Mouse (Mus musculus) embryonic facial prominence, embryonic 12.5 days (tissue): ENCODE data around the gene Tnfaip8l1. TPM values are rescaled to one million over a fixed set of nuclear protein-coding genes. Genes with fewer than 3 reads are reported as not detected.
A peak's percentile ranks its signal among the peaks of the same experiment; 100 is the strongest.

Source experiments
- ATAC-seq: fragments of 200-750 bp; cut with Nextera tagmentation; 2 replicates; pipeline ENCODE4 v1.8.0; 2017; ENCODE audit not compliant: insufficient number of reproducible peaks, insufficient read depth, low FRiP score, low TSS enrichment
- H3K27ac ChIP-seq: fragments of 300-500 bp; sonication (generic); 2 replicates; pipeline ENCODE4 v1.5.1; 2016; ENCODE audit warnings: mild to moderate bottlenecking
- H3K27me3 ChIP-seq: fragments of 300-500 bp; sonication (generic); 2 replicates; pipeline ENCODE4 v1.6.1; 2016; ENCODE audit warnings: mild to moderate bottlenecking, moderate library complexity
- H3K36me3 ChIP-seq: fragments of 300-500 bp; sonication (generic); 2 replicates; pipeline ENCODE4 v1.6.1; 2016; ENCODE audit warnings: mild to moderate bottlenecking
- H3K4me1 ChIP-seq: fragments of 300-500 bp; sonication (generic); 2 replicates; pipeline ENCODE4 v1.6.1; 2016
- H3K4me2 ChIP-seq: fragments of 300-500 bp; sonication (generic); replicated peaks from 2 replicates; pipeline ENCODE4 v1.6.1; 2016; ENCODE audit warnings: mild to moderate bottlenecking, moderate library complexity
- H3K4me3 ChIP-seq: fragments of 300-500 bp; sonication (generic); 2 replicates; pipeline ENCODE4 v1.5.1; 2016; ENCODE audit warnings: mild to moderate bottlenecking
- H3K9ac ChIP-seq: fragments of 300-500 bp; sonication (generic); 2 replicates; pipeline ENCODE4 v1.6.1; 2016; ENCODE audit warnings: mild to moderate bottlenecking, moderate library complexity
- H3K9me3 ChIP-seq: fragments of 300-500 bp; sonication (generic); 2 replicates; pipeline ENCODE4 v1.6.1; 2016; ENCODE audit warnings: mild to moderate bottlenecking, moderate library complexity
- WGBS: fragments of 180-500 bp; shearing (Covaris S2); methylation state at CpG from one replicate; pipeline ENCODE4 v1.1.7; 2016; 5-methylcytosine and 5-hydroxymethylcytosine counted together
- polyA plus RNA-seq: library from polyadenylated mRNA; unstranded; fragments of >200 nt; fragmentation: Nextera tagmentation; extraction: Ambion mirVana; gene quantifications from 2 replicates; pipeline ENCODE4 v1.2.1, GENCODE M21; 2016

Gene Tnfaip8l1
- polyA plus RNA-seq, 1 experiment from 2014 or later: 13.0 TPM

DNA sequence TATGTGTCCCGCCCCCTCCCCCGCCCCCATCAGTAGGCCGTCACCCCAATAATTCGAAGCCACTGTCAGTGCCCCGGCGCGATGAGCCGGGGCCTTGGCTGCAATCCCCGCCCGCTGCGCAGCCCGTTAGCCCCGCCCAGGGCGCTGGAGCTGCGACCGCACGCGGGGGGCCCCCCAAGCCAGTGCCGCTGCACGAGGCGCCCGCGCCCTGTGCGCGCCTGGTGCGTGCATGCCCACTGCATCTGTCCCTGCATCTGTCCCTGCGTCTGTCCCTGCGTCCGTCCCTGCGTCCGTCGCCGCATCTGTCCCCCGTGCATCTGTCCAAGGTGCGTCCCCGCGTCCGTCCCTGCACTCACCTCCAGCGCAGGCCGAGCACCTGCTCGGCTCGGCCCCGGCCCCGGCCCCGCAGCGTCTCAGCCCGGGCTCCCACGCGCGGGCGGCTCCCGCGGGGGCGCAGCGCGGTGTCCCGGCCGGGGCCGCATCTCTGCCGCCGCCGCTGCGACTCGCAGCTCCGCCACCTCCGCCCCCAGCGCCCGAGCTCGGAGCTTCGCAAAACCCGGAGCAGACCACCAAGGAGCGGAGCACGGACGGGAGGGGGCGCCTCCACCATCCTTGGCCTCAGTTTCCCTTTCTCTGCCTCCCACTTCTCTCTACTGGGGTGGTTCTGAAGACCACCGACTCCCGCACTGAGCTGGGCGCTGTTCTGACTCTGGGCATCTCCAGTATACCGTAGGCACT, 22.2 kb upstream of the Tnfaip8l1 start, which contains the start of gene Sema6b:
Gene Sema6b (minus strand): TSS at position 486 of the 738 bp plus-strand sequence.
- no peaks in the 10 kb centered on the region for H3K36me3 ChIP-seq
- WGBS: 2% methylated on average over 74 of the region's 79 CpGs
- H3K9ac ChIP-seq: peak within 1 kb of the TSS; percentile 61
- H3K9me3 ChIP-seq: no peaks in the 10 kb centered on the region
- ATAC-seq: no peak
- peak within 1 kb of the TSS; percentile 76 for H3K4me3 ChIP-seq
- no peak within 1 kb of the TSS for H3K27ac ChIP-seq
- H3K27me3 ChIP-seq: peaks cover 82% of the 10 kb centered on the region
- peaks cover 38% of the 10 kb centered on the region for H3K4me1 ChIP-seq
- H3K4me2 ChIP-seq: peak within 1 kb of the TSS; percentile 97

DNA sequence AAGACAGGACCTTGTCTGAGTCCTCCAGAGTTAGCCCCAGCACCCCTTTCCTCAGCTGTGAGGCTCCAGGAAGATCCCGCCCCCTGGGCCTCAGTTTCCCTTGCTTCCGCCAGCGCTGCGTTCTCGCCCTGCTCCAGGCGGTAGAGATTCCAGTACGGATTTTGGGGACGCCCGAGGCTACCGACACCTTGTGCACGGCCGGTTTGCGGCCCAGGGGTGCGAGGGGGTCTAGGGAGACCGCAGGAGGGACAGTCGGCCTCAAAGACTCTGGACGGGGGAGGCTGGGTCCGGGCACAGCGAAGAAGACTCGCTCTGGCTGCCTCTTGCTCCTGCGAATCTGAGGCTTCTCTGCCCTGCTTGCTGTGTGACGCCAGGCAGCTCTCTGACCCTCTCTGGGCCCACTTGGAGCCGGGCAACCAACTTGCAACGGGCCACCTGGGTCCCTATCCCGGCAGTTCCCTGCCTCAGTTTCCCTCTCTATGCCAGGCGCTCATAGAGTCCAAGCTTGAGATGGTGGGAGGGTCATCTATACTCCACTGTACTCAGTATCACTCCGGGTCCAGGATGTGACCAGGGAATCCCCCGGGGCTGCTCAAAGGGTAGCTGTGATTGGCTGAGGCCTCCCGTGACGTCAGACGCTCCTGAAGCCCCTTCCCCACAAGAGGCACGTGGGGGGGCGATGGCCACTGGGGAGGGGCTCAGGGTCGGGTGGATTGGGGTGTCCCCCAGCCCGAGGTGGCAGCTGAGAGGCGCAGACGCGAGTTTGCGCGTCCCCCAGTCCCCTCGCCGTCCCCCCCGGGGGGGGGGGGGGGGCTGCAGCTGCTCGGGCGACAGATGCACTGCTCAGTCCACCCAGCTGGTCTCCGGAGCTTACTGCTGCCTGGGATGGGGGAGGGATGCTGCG, 20.3 kb upstream of the Tnfaip8l1 start:
- Histone ChIP-seq H3K4me2 (peak overlapping the region; percentile 69), H3K9me3 (no peaks in the 10 kb centered on the region), H3K9ac (peak overlapping the region; percentile 47; the same call in 1 of the 2 replicates), H3K4me3 (peak overlapping the region; percentile 35), H3K4me1 (peaks cover 28% of the 10 kb centered on the region), H3K36me3 (no peaks in the 10 kb centered on the region), H3K27me3 (peaks cover 95% of the 10 kb centered on the region), H3K27ac (no peak overlapping the region)
- WGBS: under 1% methylated on average over 39 of the region's 47 CpGs
- peak; percentile 12; the same call in 1 of the 2 replicates for ATAC-seq

GRCm38 (mm10) chr17:56144546-56144945, 17.7 kb upstream of the Tnfaip8l1 start:
- peaks cover 24% of the 10 kb centered on the region for H3K4me1 ChIP-seq
- H3K9me3 ChIP-seq: no peaks in the 10 kb centered on the region
- no peaks in the 10 kb centered on the region for H3K36me3 ChIP-seq
- no peak overlapping the region for H3K9ac ChIP-seq
- no peak overlapping the region for H3K4me3 ChIP-seq
- ATAC-seq: no peak
- WGBS: 75% methylated on average over 9 of the region's 9 CpGs
- no peak overlapping the region for H3K4me2 ChIP-seq
- no peak overlapping the region for H3K27ac ChIP-seq
- H3K27me3 ChIP-seq: peaks cover 97% of the 10 kb centered on the region

DNA sequence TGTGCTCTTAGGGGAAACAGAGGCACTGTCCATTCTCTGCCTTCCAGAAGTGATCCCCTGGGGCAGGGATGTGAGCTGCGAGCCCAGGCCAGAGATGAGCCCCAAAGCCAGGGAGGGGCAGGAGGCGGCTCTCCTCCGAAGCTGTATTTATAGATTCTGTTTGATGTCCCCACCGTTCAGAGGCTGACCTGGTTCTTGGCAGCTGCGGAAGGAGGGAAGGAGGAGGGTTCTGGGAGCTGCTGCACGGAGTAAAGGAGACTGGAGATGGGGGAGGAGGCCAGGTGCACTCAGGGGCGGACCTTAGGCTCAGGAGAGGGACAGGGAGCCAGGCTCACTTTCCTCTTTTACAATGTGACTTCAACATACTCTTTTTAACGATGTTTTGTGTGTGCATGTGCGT, 16.1 kb upstream of the Tnfaip8l1 start:
- 20% methylated on average over 9 of the region's 9 CpGs for WGBS
- H3K4me2 ChIP-seq: no peak overlapping the region
- H3K27me3 ChIP-seq: peaks cover 97% of the 10 kb centered on the region
- H3K9me3 ChIP-seq: no peaks in the 10 kb centered on the region
- no peaks in the 10 kb centered on the region for H3K36me3 ChIP-seq
- H3K27ac ChIP-seq: no peak overlapping the region
- H3K4me3 ChIP-seq: no peak overlapping the region
- ATAC-seq: no peak
- H3K4me1 ChIP-seq: peaks cover 21% of the 10 kb centered on the region
- H3K9ac ChIP-seq: no peak overlapping the region

DNA sequence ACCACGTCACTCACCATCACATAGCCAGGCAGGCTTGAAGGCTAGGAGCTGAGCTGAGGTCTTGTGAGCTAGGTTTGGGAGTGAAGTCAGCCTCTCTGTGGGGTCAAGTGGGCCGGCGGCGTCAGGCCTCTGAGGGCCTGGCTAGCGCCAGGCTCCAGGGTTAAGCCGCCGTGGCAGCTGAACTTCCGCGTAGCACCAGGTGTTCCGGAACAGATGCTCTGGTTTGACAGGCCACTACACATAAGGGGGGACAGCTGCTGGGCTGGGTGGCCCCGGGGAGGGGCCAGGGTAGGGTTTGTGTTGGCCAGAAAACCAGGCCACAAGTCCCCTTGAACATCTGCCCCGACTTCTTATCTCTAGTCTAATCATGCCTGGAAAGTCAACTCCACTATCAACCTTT, 14.9 kb upstream of the Tnfaip8l1 start:
- Histone ChIP-seq H3K4me2 (no peak overlapping the region), H3K4me3 (no peak overlapping the region), H3K27ac (no peak overlapping the region), H3K4me1 (peaks cover 8% of the 10 kb centered on the region; the same call in 1 of the 2 replicates), H3K9ac (no peak overlapping the region), H3K9me3 (no peaks in the 10 kb centered on the region), H3K36me3 (no peaks in the 10 kb centered on the region), H3K27me3 (peaks cover 90% of the 10 kb centered on the region)
- ATAC-seq: no peak
- WGBS: 55% methylated on average over 12 of the region's 12 CpGs

DNA sequence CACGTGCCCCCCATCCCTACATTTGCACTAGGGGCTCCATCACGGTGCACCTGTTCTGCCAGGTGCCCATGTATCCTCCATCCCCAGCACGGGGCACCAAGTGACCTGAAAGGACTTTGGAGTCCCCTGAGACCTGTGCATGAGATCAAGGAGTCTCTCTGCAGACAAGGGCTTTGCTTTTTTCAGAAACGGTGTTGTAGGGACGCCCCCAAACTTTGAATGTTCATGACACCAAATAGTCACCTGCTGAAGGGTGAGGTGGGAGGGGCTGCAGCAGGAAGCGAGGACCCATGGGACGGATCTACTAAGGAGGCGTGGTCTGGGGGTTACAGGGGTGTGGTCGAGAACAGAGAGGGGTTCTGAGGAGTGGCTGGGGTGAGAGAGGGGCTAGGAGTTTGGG, 14.0 kb upstream of the Tnfaip8l1 start:
- ATAC-seq: no peak
- WGBS: 18% methylated on average over 9 of the region's 9 CpGs
- H3K4me2 ChIP-seq: peak overlapping the region; percentile 40
- H3K27ac ChIP-seq: no peak overlapping the region
- H3K4me1 ChIP-seq: peaks cover 5% of the 10 kb centered on the region; the same call in 1 of the 2 replicates
- no peak overlapping the region for H3K4me3 ChIP-seq
- peaks cover 82% of the 10 kb centered on the region for H3K27me3 ChIP-seq
- no peaks in the 10 kb centered on the region for H3K36me3 ChIP-seq
- no peak overlapping the region for H3K9ac ChIP-seq
- H3K9me3 ChIP-seq: no peaks in the 10 kb centered on the region

- H3K4me2 ChIP-seq: peak overlapping the region; percentile 40
- H3K9me3 ChIP-seq: no peaks in the 10 kb centered on the region
- ATAC-seq: no peak
- H3K4me1 ChIP-seq: peaks cover 10% of the 10 kb centered on the region; the same call in 1 of the 2 replicates
- WGBS: 2% methylated on average over 30 of the region's 30 CpGs
- H3K36me3 ChIP-seq: no peaks in the 10 kb centered on the region
- H3K9ac ChIP-seq: no peak overlapping the region
- 0 out of 2 replicates have a peak overlapping the region, but pooled peaks have one; percentile 14 for H3K4me3 ChIP-seq
- H3K27me3 ChIP-seq: peaks cover 75% of the 10 kb centered on the region
- H3K27ac ChIP-seq: no peak overlapping the region
These were observed 13.3 kb upstream of the Tnfaip8l1 start for GRCm38 (mm10) chr17:56148790-56149618.

DNA sequence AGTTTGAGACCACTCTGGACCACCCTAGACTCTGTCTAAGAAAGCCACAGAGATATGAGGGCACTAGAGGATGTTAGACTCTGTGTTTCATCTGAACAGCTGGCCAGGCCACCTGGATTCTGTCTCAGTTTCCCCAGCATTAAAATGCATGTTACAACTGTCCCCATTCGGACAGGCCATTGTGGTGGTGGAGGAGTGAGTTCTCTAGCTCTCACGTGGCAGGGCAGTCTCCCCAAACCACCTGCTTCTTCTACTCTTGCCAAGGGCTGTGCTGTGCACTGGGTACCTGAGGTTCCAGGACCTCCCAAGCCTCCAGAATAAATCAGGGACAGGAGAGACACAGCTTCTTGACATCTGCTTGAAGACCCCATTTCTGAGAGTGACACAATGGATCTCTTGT, 12.4 kb upstream of the Tnfaip8l1 start:
- no peak overlapping the region for H3K4me3 ChIP-seq
- H3K27me3 ChIP-seq: peaks cover 66% of the 10 kb centered on the region
- no peak overlapping the region for H3K9ac ChIP-seq
- 50% methylated on average over 2 of the region's 2 CpGs for WGBS
- ATAC-seq: no peak
- no peak overlapping the region for H3K27ac ChIP-seq
- no peaks in the 10 kb centered on the region for H3K9me3 ChIP-seq
- no peak overlapping the region for H3K4me2 ChIP-seq
- H3K4me1 ChIP-seq: peaks cover 10% of the 10 kb centered on the region; the same call in 1 of the 2 replicates
- no peaks in the 10 kb centered on the region for H3K36me3 ChIP-seq

DNA sequence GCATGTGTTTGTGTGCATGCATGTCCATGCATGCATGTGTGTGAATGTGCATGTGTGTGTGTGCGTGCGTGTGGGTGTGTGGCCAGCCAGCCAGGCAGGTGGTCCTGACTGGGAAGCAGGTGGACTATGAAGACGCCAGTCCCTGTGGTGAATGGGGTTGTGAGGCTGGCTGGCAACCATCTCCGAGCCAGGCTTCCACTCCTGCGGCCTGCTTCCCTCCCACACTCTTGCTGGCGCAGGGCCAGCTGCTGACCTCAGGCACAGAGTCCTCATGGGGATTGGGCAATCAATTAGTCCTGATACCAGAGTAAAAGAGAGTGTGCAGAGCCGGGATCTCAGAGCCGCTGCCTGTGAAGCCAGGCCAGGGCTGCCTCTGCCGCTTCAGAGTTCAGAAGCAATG, 8.6 kb upstream of the Tnfaip8l1 start:
- H3K4me2 ChIP-seq: no peak overlapping the region
- H3K4me1 ChIP-seq: peaks cover 10% of the 10 kb centered on the region; the same call in 1 of the 2 replicates
- H3K27me3 ChIP-seq: peaks cover 41% of the 10 kb centered on the region
- 37% methylated on average over 9 of the region's 9 CpGs for WGBS
- 0 out of 2 replicates have a peak, but pooled peaks have one; percentile 19 for ATAC-seq
- no peaks in the 10 kb centered on the region for H3K36me3 ChIP-seq
- H3K9ac ChIP-seq: no peak overlapping the region
- H3K27ac ChIP-seq: no peak overlapping the region
- H3K9me3 ChIP-seq: no peaks in the 10 kb centered on the region
- no peak overlapping the region for H3K4me3 ChIP-seq

DNA sequence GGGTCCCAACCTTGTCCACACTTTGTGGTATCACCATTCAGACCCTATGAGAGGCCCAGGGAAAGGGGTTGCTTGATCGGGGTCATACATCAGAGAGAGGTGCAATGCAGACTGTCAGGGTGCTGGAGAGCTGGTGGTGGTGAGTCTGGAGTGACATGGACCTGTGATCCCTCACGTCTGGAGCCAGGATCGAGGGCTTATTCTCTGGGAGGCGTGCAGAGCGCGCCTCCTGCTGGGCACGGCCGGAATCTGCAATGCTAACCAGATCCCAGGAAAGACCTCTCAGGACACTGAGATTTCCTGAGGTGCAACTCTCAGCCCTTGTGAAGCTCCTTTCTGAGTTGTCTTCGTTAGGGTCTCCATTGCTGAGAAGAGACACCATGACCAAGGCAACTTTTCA, 2.5 kb upstream of the Tnfaip8l1 start:
- H3K9ac ChIP-seq: peak overlapping the region; percentile 4; the same call in 1 of the 2 replicates
- H3K27ac ChIP-seq: no peak overlapping the region
- WGBS: 2% methylated on average over 9 of the region's 9 CpGs
- no peaks in the 10 kb centered on the region for H3K36me3 ChIP-seq
- peaks cover 12% of the 10 kb centered on the region; the same call in 1 of the 2 replicates for H3K4me1 ChIP-seq
- H3K4me3 ChIP-seq: no peak overlapping the region
- no peaks in the 10 kb centered on the region for H3K9me3 ChIP-seq
- no peak overlapping the region for H3K4me2 ChIP-seq
- ATAC-seq: no peak
- peaks cover 17% of the 10 kb centered on the region for H3K27me3 ChIP-seq
